Mouse (Mus musculus): ENCODE results near the gene Clk3. TPM values are rescaled to one million over a fixed set of nuclear protein-coding genes. Genes with fewer than 3 reads are reported as not detected.

Gene Clk3
- polyA plus RNA-seq, 1 experiment from 2014 or later, result 57.2 TPM

Other genes starting within 250 kb of the Clk3 start
- gene Cox5a, start 244.6 kb downstream of the Clk3 start, polyA plus RNA-seq (2015; fragmentation: Nextera tagmentation; extraction: Ambion mirVana), result 890 and 1,047 TPM in 2 replicates
- 23.6 and 24.4 TPM in 2 replicates for gene Fam219b, start 228.3 kb downstream of the Clk3 start, polyA plus RNA-seq (2015; fragmentation: Nextera tagmentation; extraction: Ambion mirVana)
- 75.3 and 80.5 TPM in 2 replicates for gene Mpi, start 213.1 kb downstream of the Clk3 start, polyA plus RNA-seq (2015; fragmentation: Nextera tagmentation; extraction: Ambion mirVana)
- gene Scamp2, start 204.9 kb downstream of the Clk3 start, polyA plus RNA-seq (2015; fragmentation: Nextera tagmentation; extraction: Ambion mirVana), result 49.4 and 50.1 TPM in 2 replicates
- 32.0 and 33.9 TPM in 2 replicates for gene Ulk3, start 176.4 kb downstream of the Clk3 start, polyA plus RNA-seq (2015; fragmentation: Nextera tagmentation; extraction: Ambion mirVana)
- 0.18 and 0.49 TPM in 2 replicates for gene Cplx3, start 159.6 kb downstream of the Clk3 start, polyA plus RNA-seq (2015; fragmentation: Nextera tagmentation; extraction: Ambion mirVana)
- gene Lman1l, start 145.1 kb downstream of the Clk3 start, polyA plus RNA-seq (2015; fragmentation: Nextera tagmentation; extraction: Ambion mirVana), result not detected in 2 replicates
- 49.0 and 58.4 TPM in 2 replicates for gene Csk, start 112.2 kb downstream of the Clk3 start, polyA plus RNA-seq (2015; fragmentation: Nextera tagmentation; extraction: Ambion mirVana)
- not detected in 2 replicates for gene Cyp1a2, start 82.2 kb downstream of the Clk3 start, polyA plus RNA-seq (2015; fragmentation: Nextera tagmentation; extraction: Ambion mirVana)
- 0.13 and 0.26 TPM in 2 replicates for gene Cyp1a1, start 77.9 kb downstream of the Clk3 start, polyA plus RNA-seq (2015; fragmentation: Nextera tagmentation; extraction: Ambion mirVana)
- gene Edc3, start 57.3 kb downstream of the Clk3 start, polyA plus RNA-seq (2015; fragmentation: Nextera tagmentation; extraction: Ambion mirVana), result 29.7 and 31.9 TPM in 2 replicates
- gene Arid3b, start 70.9 kb upstream of the Clk3 start, polyA plus RNA-seq (2015; fragmentation: Nextera tagmentation; extraction: Ambion mirVana), result 5.4 and 8.6 TPM in 2 replicates
- gene Ubl7, start 145.1 kb upstream of the Clk3 start, polyA plus RNA-seq (2015; fragmentation: Nextera tagmentation; extraction: Ambion mirVana), result 169 and 177 TPM in 2 replicates
- 2.1 and 2.9 TPM in 2 replicates for gene Sema7a, start 174.3 kb upstream of the Clk3 start, polyA plus RNA-seq (2015; fragmentation: Nextera tagmentation; extraction: Ambion mirVana)
- gene Cyp11a1, start 240.6 kb upstream of the Clk3 start, polyA plus RNA-seq (2015; fragmentation: Nextera tagmentation; extraction: Ambion mirVana), result 1.7 and 2.4 TPM in 2 replicates

Measured in hindbrain, embryonic 16.5 days (tissue).